Mouse (Mus musculus): ENCODE data around the gene Zfp420.

GRCm38 (mm10) chr7:29839256-29839655 is 20.5 kb upstream of the Zfp420 start:
- no peak for TF ChIP-seq CTCF (IDR thresholded peaks at IDR 0.05; ENCODE audit: low read depth, low read length)
- no peak for TF ChIP-seq POLR2A (IDR thresholded peaks at IDR 0.05; ENCODE audit: extremely low read depth, insufficient read depth, low read length)
